Mouse (Mus musculus): ENCODE results near the gene Tgoln1. TPM values are rescaled to one million over a fixed set of nuclear protein-coding genes. Genes with fewer than 3 reads are reported as not detected.

The Tgoln1 gene
- polyA plus RNA-seq, 1 experiment from 2014 or later, result 47.1 TPM

Other genes starting within 250 kb of the Tgoln1 start
- gene Vamp5, start 236.5 kb downstream of the Tgoln1 start, polyA plus RNA-seq (2014; fragmentation: Nextera tagmentation; extraction: Ambion mirVana), result 3.2 and 15.2 TPM in 2 replicates
- 7.2 and 16.9 TPM in 2 replicates for gene Vamp8, start 226.3 kb downstream of the Tgoln1 start, polyA plus RNA-seq (2014; fragmentation: Nextera tagmentation; extraction: Ambion mirVana)
- gene Ggcx, start 202.7 kb downstream of the Tgoln1 start, polyA plus RNA-seq (2014; fragmentation: Nextera tagmentation; extraction: Ambion mirVana), result 5.8 and 8.0 TPM in 2 replicates
- 318 and 413 TPM in 2 replicates for gene Mat2a, start 177.4 kb downstream of the Tgoln1 start, polyA plus RNA-seq (2014; fragmentation: Nextera tagmentation; extraction: Ambion mirVana)
- gene Sh2d6, start 95.3 kb downstream of the Tgoln1 start, polyA plus RNA-seq (2014; fragmentation: Nextera tagmentation; extraction: Ambion mirVana), result 0.98 and 1.1 TPM in 2 replicates
- 3.3 and 8.6 TPM in 2 replicates for gene Capg, start 72.6 kb downstream of the Tgoln1 start, polyA plus RNA-seq (2014; fragmentation: Nextera tagmentation; extraction: Ambion mirVana)
- 13.5 and 19.8 TPM in 2 replicates for gene Elmod3, start 18.6 kb downstream of the Tgoln1 start, polyA plus RNA-seq (2014; fragmentation: Nextera tagmentation; extraction: Ambion mirVana)
- 4.2 and 5.1 TPM in 2 replicates for gene Retsat, start 18.5 kb downstream of the Tgoln1 start, polyA plus RNA-seq (2014; fragmentation: Nextera tagmentation; extraction: Ambion mirVana)
- 4.1 and 7.8 TPM in 2 replicates for gene Tcf7l1, start 172.3 kb upstream of the Tgoln1 start, polyA plus RNA-seq (2014; fragmentation: Nextera tagmentation; extraction: Ambion mirVana)